Mouse (Mus musculus) stomach, postnatal 0 days (tissue): ENCODE data around the gene Dlgap3.

Experiments used
- CTCF ChIP-seq: IDR thresholded peaks from 2 replicates; pipeline ENCODE4 v1.5.1; 2016; ENCODE audit warnings: antibody characterized with exemption, low read depth, mild to moderate bottlenecking, moderate library complexity
- EP300 ChIP-seq: optimal IDR thresholded peaks from 2 replicates; pipeline ENCODE3; 2016; ENCODE audit warnings: antibody characterized with exemption

DNA sequence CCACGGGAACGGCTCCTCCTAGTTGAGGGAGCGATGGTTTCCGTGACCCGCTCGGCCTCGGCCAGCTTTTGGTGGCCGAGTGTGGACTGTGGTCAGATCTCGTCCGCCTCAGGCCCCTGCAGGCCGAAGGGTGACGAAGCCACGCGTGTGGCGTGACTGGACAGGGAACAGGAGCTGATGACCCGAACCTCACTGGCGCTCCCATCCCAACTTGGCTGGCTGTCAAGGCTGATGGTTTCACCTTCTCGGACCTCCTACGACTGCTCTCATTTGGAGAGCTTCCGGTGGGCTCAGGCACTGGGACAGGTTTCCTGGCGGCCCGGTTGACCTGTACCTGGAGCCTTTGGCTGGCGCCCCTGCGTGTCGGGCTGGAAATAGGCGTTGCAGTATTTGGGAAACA is 74.9 kb downstream of the Dlgap3 start:
- TF ChIP-seq CTCF (no peak), EP300 (no peak)
